8 mouse cellular contexts compared by ENCODE assay signal in genomic region chrX:106189356-106189755, GRCm38 (mm10). TPM values are rescaled to one million over a fixed set of nuclear protein-coding genes. Genes with fewer than 3 reads are reported as not detected.
A peak's percentile ranks its signal among the peaks of the same experiment; 100 is the strongest.
DNase-seq lines count a peak whose midpoint lies in the region; TF ChIP-seq lines count a peak whose summit lies in the region.

No protein-coding gene starts in this region.

- H3K4me1 ChIP-seq in ES-Bruce4 (ENCODE audit: control insufficient read depth, insufficient read depth, low read length) = peaks cover 1% of the 10 kb centered on the region
- peaks cover 33% of the 10 kb centered on the region for H3K4me1 ChIP-seq in hindbrain, embryonic 10.5 days (replicated peaks)

- H3K36me3 ChIP-seq in ES-Bruce4 (ENCODE audit: control insufficient read depth, insufficient read depth, low read length, poor library complexity, severe bottlenecking) (peaks cover 31% of the 10 kb centered on the region), macrophage (ENCODE audit: inconsistent target) (no peaks in the 10 kb centered on the region)
- peaks cover 34% of the 10 kb centered on the region for H3K36me3 ChIP-seq in hindbrain, embryonic 10.5 days

- no peak for TF ChIP-seq POLR2A in ES-Bruce4 (IDR thresholded peaks at IDR 0.05; ENCODE audit: insufficient read depth, low read length)

- peaks cover 69% of the 10 kb centered on the region for H3K79me2 ChIP-seq in macrophage (ENCODE audit: inconsistent target)

- no peak for DNase-seq in gastrocnemius, adult 2 months
- no peak for DNase-seq in gastrocnemius, postnatal 10 days
- DNase-seq in hindbrain, embryonic 10.5 days (ENCODE audit: low spot score) = no peak
- DNase-seq in ovary, adult 18-20 months (ENCODE audit: low spot score) = no peak
- DNase-seq in B cell, adult 2 months = no peak
- DNase-seq in ovary, postnatal 10 days (ENCODE audit: low spot score) = no peak

- 68% methylated on average over 5 of the region's 5 CpGs for WGBS in hindbrain, embryonic 10.5 days
- 45% methylated on average over 5 of the region's 5 CpGs for WGBS in macrophage (ENCODE audit: missing documents)

- H3K4me3 ChIP-seq in gastrocnemius, adult 2 months = peak overlapping the region; percentile 80
- H3K4me3 ChIP-seq in ES-Bruce4 (ENCODE audit: low read depth, low read length) (peak overlapping the region; percentile 97), macrophage (ENCODE audit: inconsistent target) (peak overlapping the region; percentile 69)
- H3K4me3 ChIP-seq in hindbrain, embryonic 10.5 days = peak overlapping the region; percentile 64

- no peaks in the 10 kb centered on the region for H3K27me3 ChIP-seq in ES-Bruce4 (ENCODE audit: control insufficient read depth, insufficient read depth, low read length, poor library complexity, severe bottlenecking)
- H3K27me3 ChIP-seq in hindbrain, embryonic 10.5 days (ENCODE audit: insufficient read depth, poor library complexity, severe bottlenecking) = no peaks in the 10 kb centered on the region; the same call in none of the 2 replicates

- H3K27ac ChIP-seq in gastrocnemius, adult 2 months = peak overlapping the region; percentile 91
- no peak overlapping the region for H3K27ac ChIP-seq in ES-Bruce4 (ENCODE audit: insufficient read depth, low read length)
- peak overlapping the region; percentile 90 for H3K27ac ChIP-seq in hindbrain, embryonic 10.5 days
- peak overlapping the region; percentile 79 for H3K27ac ChIP-seq in macrophage

- TF ChIP-seq EP300 in ES-Bruce4 (IDR thresholded peaks at IDR 0.05; ENCODE audit: insufficient read depth, low read depth, low read length) = no peak

- peak overlapping the region; percentile 66; the same call in 1 of the 2 replicates for H3K9ac ChIP-seq in ES-Bruce4 (ENCODE audit: low read depth, poor library complexity, severe bottlenecking)

- intact Hi-C loops in gastrocnemius, adult 2 months (cut with DNase I) = loop anchor here (5.0 to 10.0 kb wide), 2 partner anchors 162 to 1115 kb away; partner anchors contain the start of genes Atp7a and Pbdc1

- no peak for TF ChIP-seq CTCF in gastrocnemius, adult 2 months (IDR thresholded peaks at IDR 0.05)
- TF ChIP-seq CTCF in ES-Bruce4 (IDR thresholded peaks at IDR 0.05; ENCODE audit: low read depth, low read length) = no peak

- H3K9me3 ChIP-seq in ES-Bruce4 (replicated peaks; ENCODE audit: control insufficient read depth, insufficient read depth, low read length, poor library complexity, severe bottlenecking) = no peaks in the 10 kb centered on the region
- no peaks in the 10 kb centered on the region for H3K9me3 ChIP-seq in hindbrain, embryonic 10.5 days

RNA-seq across cellular contexts. Expression of gene Pgk1, which starts 2.5 kb away (rescaled TPM):
- 1,000 to 10,000 TPM in 1 of 2 experiments, 100 to 1,000 TPM in 1; 915 to 1,167 TPM for total RNA-seq in gastrocnemius, adult 2 months (2021)
- 1,000 to 10,000 TPM; 1,018 to 1,356 TPM for total RNA-seq in gastrocnemius, postnatal 10 days (2021)
- 877 and 973 TPM in 2 replicates for polyA plus RNA-seq in ES-Bruce4 (2011; ENCODE audit: insufficient read depth, insufficient read length, low read depth, missing spikeins)
- 461 and 603 TPM in 2 replicates for polyA plus RNA-seq in hindbrain, embryonic 10.5 days (2016; fragmentation: Nextera tagmentation; extraction: Ambion mirVana)
- 10 to 100 TPM; 10.9 to 46.8 (median 20.4) TPM for total RNA-seq in macrophage (2018; cell fraction: chromatin; rRNA removed)
- total RNA-seq in macrophage (2018; cell fraction: cytosol; rRNA removed) = 100 to 1,000 TPM; 184 to 321 (median 261) TPM
- 100 to 1,000 TPM in 9 of 26 experiments, 10 to 100 TPM in 17; 54.4 to 191 (median 92.7) TPM for total RNA-seq in macrophage (2018; cell fraction: nucleus; rRNA removed)
- 180 to 539 TPM (median 250 TPM) in 3 replicates for polyA plus RNA-seq in macrophage (2018)

RNA-seq across cellular contexts. Expression of gene Taf9b, which starts 31.6 kb away (rescaled TPM):
- total RNA-seq in gastrocnemius, adult 2 months (2021) = 1 to 10 TPM; 8.2 to 8.4 TPM
- 1 to 10 TPM; 8.7 to 9.5 TPM for total RNA-seq in gastrocnemius, postnatal 10 days (2021)
- polyA plus RNA-seq in ES-Bruce4 (2011; ENCODE audit: insufficient read depth, insufficient read length, low read depth, missing spikeins) = 1.6 TPM in 2 replicates
- 9.3 and 10.9 TPM in 2 replicates for polyA plus RNA-seq in hindbrain, embryonic 10.5 days (2016; fragmentation: Nextera tagmentation; extraction: Ambion mirVana)
- 1 to 10 TPM in 8 of 26 experiments, under 1 TPM in 13, not detected in 5; 0.30 to 2.9 (median 0.79) TPM for total RNA-seq in macrophage (2018; cell fraction: chromatin; rRNA removed)
- total RNA-seq in macrophage (2018; cell fraction: cytosol; rRNA removed) = 10 to 100 TPM in 12 of 26 experiments, 1 to 10 TPM in 14; 5.5 to 14.7 (median 9.1) TPM
- 1 to 10 TPM in 24 of 26 experiments, under 1 TPM in 2; 0.76 to 7.2 (median 2.1) TPM for total RNA-seq in macrophage (2018; cell fraction: nucleus; rRNA removed)
- polyA plus RNA-seq in macrophage (2018) = 11.9 to 22.7 TPM (median 13.2 TPM) in 3 replicates

RNA-seq across cellular contexts. Expression of gene Tlr13, which starts 46.4 kb away (rescaled TPM):
- total RNA-seq in gastrocnemius, adult 2 months (2021) = under 1 TPM; 0.11 to 0.15 TPM
- total RNA-seq in gastrocnemius, postnatal 10 days (2021) = under 1 TPM; 0.70 to 0.82 TPM
- polyA plus RNA-seq in ES-Bruce4 (2011; ENCODE audit: insufficient read depth, insufficient read length, low read depth, missing spikeins) = not detected in 2 replicates
- polyA plus RNA-seq in hindbrain, embryonic 10.5 days (2016; fragmentation: Nextera tagmentation; extraction: Ambion mirVana) = 0.26 and 0.27 TPM in 2 replicates
- 100 to 1,000 TPM in 6 of 26 experiments, 10 to 100 TPM in 20; 10.6 to 117 (median 74.4) TPM for total RNA-seq in macrophage (2018; cell fraction: chromatin; rRNA removed)
- total RNA-seq in macrophage (2018; cell fraction: cytosol; rRNA removed) = 100 to 1,000 TPM; 155 to 306 (median 211) TPM
- total RNA-seq in macrophage (2018; cell fraction: nucleus; rRNA removed) = 100 to 1,000 TPM in 24 of 26 experiments, 10 to 100 TPM in 2; 54.0 to 337 (median 209) TPM
- 156 to 374 TPM (median 283 TPM) in 3 replicates for polyA plus RNA-seq in macrophage (2018)

Comparison
In these comparisons a context has a peak if more than half of its experiments do, and no peak if none do; other contexts are left out.
1. RNA of gene Tlr13, which starts 46.4 kb away (polyA plus RNA-seq): 156 to 374 TPM in macrophage; 0.26 to 0.27 TPM in hindbrain, embryonic 10.5 days and not detected in ES-Bruce4; every median in the first group is over 100 times any median in the second.
2. Peak in every context shown above with its lines, with median percentiles within 50 percentile points of each other: H3K4me3 ChIP-seq.